Mouse (Mus musculus) lung, adult 18-20 months (tissue): ENCODE results near the gene Timm50.

Experiments used
- DNase-seq, 2 experiments: peaks; one replicate each; pipeline ENCODE4 v3.0.0; 2022; ENCODE audit warnings: mixed read lengths in 2 of 2

Gene Timm50

DNA sequence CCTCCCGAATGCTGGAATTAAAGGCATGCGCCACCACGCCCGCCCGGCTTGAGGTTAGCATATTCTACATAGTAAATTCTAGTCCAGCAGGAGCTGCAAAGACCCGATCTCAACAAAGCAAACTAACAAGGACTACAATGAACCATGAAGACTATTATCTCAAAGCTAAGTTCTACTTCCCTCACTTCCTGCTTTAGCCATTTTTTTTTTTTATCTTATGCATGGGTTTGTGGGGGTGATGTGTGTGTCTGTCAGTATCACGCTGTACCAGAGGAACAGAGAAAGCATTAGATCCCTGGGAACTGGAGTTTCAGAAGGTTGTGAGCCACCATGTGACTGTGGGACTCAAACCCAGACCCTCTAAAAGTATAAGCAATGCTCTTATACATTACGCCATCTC, 13.4 kb upstream of the Timm50 start:
- DNase-seq, result no peak

DNA sequence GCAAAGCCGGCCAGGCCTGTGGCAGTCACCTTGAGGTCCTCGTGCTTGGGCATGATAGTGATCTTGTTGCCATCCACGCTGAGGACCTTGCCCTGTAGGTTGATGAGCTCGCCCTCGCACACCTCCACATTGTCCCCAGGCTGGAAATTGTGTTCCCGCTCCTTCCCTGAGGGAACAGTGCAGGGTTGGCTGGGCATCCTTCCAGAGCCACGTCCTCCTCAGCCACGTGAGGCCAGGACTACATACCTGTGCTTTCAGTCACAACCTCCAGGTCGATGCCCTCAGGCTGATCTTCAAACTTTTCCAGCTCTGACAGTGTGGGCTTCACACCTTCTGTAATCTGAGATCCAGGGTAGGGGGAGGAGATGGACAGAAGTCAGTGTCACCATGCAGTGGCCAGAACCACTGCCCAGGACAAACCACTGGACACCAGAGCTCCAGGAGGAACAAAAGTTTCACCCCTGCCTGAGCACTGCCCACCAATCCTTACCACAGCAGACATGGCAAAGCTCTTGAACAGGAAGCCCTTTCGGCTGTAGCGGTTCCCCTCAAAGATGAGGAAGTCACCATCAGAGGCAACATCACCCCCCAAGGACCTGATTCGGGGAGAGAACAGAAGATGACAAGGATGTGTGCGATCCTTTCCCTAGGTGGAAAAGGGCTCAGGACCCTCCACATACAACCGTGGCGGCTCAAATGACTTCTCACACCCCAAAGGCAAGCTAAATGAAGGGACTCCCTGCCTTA, 10.3 kb upstream of the Timm50 start:
- DNase-seq, result no peak

GRCm38 (mm10) chr7:28318714-28319113, 6.8 kb upstream of the Timm50 start:
- DNase-seq, result no peak

DNA sequence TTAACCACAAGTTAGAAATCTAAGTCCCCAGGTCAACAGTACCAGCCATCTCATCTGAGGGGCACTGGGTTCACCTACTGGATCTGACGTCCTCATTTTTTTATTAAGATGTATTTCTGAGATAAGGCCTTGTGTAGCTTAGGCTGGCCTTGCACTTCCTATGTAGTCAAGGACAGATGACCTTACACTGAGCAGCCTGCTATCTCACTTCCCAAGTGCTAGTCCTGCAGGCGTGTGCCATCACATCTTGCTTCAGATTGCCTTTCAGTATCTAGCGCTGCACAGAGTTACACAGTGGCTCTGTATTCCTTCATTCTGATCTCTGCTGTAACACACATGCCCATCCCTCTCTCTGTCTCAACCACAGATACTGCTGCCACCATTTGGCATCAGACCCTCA, 6.2 kb upstream of the Timm50 start:
- no peak for DNase-seq

GRCm38 (mm10) chr7:28311151-28311925, 534 bp downstream of the Timm50 start:
- peak in 1 of 2 experiments; percentile 36 for DNase-seq

DNA sequence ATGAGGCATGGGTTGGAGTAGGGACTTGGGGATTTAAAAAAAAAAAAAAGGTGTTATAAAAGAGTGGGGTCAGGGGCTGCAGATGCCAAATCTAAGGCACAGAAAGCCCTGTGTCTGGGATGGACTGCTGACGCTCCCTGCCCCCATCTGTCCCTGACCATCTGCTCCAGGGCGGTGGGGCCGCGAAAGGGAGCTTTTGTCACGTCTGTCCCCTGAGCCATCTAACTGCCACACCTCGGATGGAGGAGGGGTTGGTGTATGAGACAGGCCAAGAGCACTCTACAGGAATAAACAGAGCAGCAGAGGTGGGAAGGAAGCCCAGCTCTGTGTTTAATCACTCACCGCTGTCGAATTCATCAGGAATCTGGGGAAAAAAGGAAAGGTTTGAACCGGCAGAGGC, 2.1 kb downstream of the Timm50 start:
- no peak for DNase-seq

DNA sequence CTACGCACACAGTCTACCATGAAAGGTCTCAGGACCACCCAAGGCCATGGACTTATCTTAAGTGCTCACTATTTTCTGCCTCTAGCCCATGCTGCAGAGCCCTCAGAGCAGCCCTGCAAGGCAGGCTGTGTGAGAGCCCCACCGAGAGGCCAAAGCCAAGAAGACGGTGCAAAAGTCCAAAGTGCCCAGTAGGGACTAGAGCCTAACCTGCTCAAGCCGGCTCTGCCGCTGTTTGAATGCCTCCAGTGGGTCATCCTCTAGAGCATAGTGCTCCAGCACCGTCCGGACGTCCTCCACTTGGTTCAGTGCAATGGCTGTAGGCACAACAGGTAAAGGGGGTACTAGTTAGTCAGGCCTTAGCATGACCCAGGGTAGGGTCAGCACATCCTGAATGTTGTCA, 5.7 kb downstream of the Timm50 start:
- DNase-seq, result no peak

GRCm38 (mm10) chr7:28305641-28306040, 6.2 kb downstream of the Timm50 start:
- DNase-seq, result no peak

GRCm38 (mm10) chr7:28301616-28302433, 10.0 kb downstream of the Timm50 start, which contains the start of gene Dll3:
Dll3 (minus strand) TSS chr7:28302238.
- peak; percentile 32 to 48 for DNase-seq

DNA sequence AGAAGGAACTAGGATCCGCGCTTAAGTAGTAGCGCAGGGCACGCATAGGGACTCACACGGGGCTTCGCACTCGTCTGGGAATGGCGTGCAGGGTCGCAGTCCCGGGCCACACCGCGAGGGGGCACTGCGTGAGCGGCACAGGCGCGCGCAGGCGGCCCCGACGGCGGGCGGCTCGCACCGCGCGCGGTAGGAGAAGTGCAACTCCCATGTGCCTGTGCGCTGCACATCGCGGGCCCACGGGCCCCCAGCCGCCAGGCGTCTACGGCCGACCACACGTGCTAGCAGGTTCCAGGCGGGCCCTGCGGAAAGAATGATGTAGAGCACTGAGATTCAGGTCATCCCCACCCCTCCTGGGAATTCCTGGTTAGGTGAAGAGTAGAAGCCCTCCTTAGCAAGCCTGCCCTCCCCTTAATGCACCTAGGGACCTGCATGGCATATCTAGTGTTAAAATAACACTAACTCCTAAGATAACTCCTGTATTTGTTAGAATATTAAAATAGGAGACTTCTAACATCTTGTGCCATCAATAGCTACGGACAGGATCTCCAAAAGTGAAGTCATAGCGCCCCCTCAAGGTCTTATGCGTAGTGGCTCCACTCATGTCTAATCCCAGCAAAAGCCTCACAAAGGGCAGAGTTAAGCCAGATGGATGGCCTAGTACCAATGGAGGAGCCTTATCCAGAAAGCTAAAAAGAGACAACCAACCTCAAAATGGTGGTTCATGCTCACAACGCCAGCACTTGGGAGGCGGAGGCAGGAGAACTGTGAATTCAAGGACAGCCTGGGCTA, 12.8 kb downstream of the Timm50 start:
- peak in 1 of 2 experiments; percentile 29 for DNase-seq

- DNase-seq, result peak; percentile 27 to 39
Observed at GRCm38 (mm10) chr7:28294481-28294880, 17.4 kb downstream of the Timm50 start.

GRCm38 (mm10) chr7:28290638-28291590, 21.0 kb downstream of the Timm50 start, which contains the start of gene Selenov:
Selenov (minus strand) TSS chr7:28291186.
- DNase-seq, result no peak

GRCm38 (mm10) chr7:28290165-28290564, 21.7 kb downstream of the Timm50 start:
- DNase-seq, result no peak

DNA sequence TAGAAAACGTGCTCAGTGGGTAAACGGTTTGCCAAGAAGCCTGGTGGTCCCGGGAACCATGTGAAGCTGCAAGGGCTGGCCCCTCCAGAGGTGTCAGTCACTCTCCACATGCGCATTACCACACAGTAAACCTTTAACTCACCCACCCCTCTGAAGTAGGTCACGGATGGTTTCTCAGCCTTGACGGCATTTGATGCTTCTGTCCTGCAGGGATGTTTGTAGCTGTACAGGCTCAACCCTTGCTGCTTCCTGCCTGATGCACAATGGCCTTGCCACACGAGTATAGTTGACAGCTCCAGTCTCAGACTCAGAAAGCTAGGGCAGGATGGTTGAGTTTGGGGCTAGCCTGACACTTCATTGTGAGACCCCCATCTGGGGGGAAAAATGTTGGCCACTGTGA, 31.2 kb downstream of the Timm50 start:
- no peak for DNase-seq

DNA sequence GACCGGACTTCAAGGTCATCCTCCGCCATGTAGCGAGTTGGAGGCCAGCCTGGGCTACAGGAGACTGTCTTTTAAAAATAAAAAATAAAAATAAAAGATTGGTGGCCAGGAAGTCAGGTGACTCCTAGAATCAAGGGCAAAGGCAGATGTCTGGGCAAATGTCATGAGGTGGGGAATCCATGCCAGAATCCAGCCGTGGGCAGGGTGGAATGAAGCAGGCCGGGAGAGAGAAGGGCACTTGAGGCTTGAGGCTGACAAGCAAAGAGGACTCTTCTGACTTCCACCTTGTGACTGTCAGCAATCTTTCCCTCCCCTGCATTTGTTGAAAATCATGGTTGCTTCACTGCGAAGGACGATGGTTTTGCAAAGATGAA, 33.6 kb downstream of the Timm50 start:
- no peak for DNase-seq

GRCm38 (mm10) chr7:28277615-28278278, 34.1 kb downstream of the Timm50 start, which contains the start of gene Eid2b:
Eid2b (plus strand) TSS chr7:28277739.
- DNase-seq, result peak; percentile 93 to 94

- DNase-seq, result no peak
Observed at GRCm38 (mm10) chr7:28277237-28277614, 34.6 kb downstream of the Timm50 start.

DNA sequence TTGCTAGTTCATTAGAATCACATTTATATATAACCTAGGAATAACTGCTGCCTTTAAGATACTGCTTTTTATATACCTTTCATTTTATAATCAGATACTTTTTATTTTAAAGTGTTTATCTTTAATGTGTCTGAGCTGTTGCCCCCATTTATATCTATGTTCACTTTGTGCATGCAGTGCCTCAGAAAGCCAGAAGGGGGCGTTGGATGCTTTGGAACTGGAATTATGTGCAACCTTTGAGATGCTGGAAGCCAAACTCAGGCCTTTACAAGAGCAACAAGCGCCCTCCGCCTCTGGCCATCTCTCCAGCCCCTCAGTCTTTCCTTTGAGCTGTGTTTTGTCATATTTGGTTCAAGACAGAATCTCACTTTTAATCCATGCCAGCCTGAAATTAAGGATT, 40.1 kb downstream of the Timm50 start:
- DNase-seq, result no peak

GRCm38 (mm10) chr7:28269355-28269754, 42.5 kb downstream of the Timm50 start:
- no peak for DNase-seq

GRCm38 (mm10) chr7:28268576-28268975, 43.3 kb downstream of the Timm50 start:
- no peak for DNase-seq
